Mouse (Mus musculus) ES-E14 (cell line): ENCODE measurements around the gene Cdkn2d.

Experiments used
- CHD2 ChIP-seq: IDR thresholded peaks from 2 replicates; pipeline ENCODE4 v1.6.1; 2014; ENCODE audit warnings: mild to moderate bottlenecking, low read depth, low read length, inconsistent platforms
- HCFC1 ChIP-seq: IDR thresholded peaks from 2 replicates; pipeline ENCODE4 v1.6.1; 2012; ENCODE audit warnings: low read length, inconsistent platforms, borderline replicate concordance; ENCODE audit not compliant: insufficient read depth
- MAFK ChIP-seq: IDR thresholded peaks from 2 replicates; pipeline ENCODE4 v1.6.1; 2014; ENCODE audit warnings: mild to moderate bottlenecking, low read depth, low read length, inconsistent platforms; ENCODE audit not compliant: insufficient read depth
- ZC3H11A ChIP-seq: IDR thresholded peaks from 2 replicates; pipeline ENCODE4 v1.6.1; 2012; ENCODE audit warnings: low read depth, mild to moderate bottlenecking, inconsistent platforms, low read length, borderline replicate concordance
- ZNF384 ChIP-seq: IDR thresholded peaks from 2 replicates; pipeline ENCODE4 v1.6.1; 2012; ENCODE audit warnings: low read depth, low read length, inconsistent platforms

DNA sequence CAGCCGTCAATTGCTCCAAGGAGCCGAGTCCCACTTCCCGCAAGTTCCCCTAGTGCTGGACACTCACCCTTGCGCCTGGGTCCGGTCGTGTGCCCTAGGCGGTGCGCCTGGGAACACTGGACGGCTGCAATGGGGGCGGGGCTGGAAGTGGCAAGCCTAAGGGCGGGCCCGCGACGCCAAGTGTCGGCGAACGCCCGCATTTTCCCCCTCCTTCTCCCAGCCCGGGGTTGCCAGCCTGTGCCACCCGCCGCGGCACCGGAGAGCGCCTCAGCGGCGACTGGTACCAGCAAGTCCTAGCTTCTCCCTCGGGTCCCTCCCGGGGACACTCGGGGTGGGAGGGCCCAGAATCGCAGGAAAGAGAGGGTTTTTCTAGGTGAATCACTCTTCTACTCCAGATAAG is 42.9 kb downstream of the Cdkn2d start, which contains the start of gene S1pr5:
- TF ChIP-seq ZC3H11A (no peak), ZNF384 (no peak), CHD2 (no peak), MAFK (no peak), HCFC1 (no peak)
